Mouse (Mus musculus) intestine, embryonic 16.5 days (tissue): ENCODE measurements around the gene Olfr961. TPM values are rescaled to one million over a fixed set of nuclear protein-coding genes. Genes with fewer than 3 reads are reported as not detected.

Experiments used
- ATAC-seq: fragments of 200-750 bp; cut with Nextera tagmentation; 2 replicates; pipeline ENCODE4 v1.8.0; 2017; ENCODE audit warnings: moderate TSS enrichment, moderate library complexity
- H3K27ac ChIP-seq: fragments of 300-500 bp; sonication (generic); 2 replicates; pipeline ENCODE4 v1.5.1; 2014; ENCODE audit warnings: mild to moderate bottlenecking, low read length
- H3K27me3 ChIP-seq: fragments of 300-500 bp; sonication (generic); replicated peaks from 2 replicates; pipeline ENCODE4 v1.6.1; 2014; ENCODE audit warnings: low read length, control low read depth, mixed read lengths; ENCODE audit not compliant: control insufficient read depth, insufficient read depth
- H3K36me3 ChIP-seq: fragments of 300-500 bp; sonication (generic); 2 replicates; pipeline ENCODE4 v1.6.1; 2014; ENCODE audit warnings: low read length, control low read depth; ENCODE audit not compliant: control insufficient read depth, insufficient read depth
- H3K4me1 ChIP-seq: fragments of 300-500 bp; sonication (generic); 2 replicates; pipeline ENCODE4 v1.6.1; 2014; ENCODE audit warnings: low read length, control low read depth, mixed read lengths; ENCODE audit not compliant: control insufficient read depth, insufficient read depth
- H3K4me2 ChIP-seq: fragments of 300-500 bp; sonication (generic); 2 replicates; pipeline ENCODE4 v1.6.1; 2014; ENCODE audit warnings: low read depth, low read length, control low read depth
- H3K4me3 ChIP-seq: fragments of 300-500 bp; sonication (generic); 2 replicates; pipeline ENCODE4 v1.5.1; 2014; ENCODE audit warnings: mild to moderate bottlenecking, low read length
- H3K9ac ChIP-seq: fragments of 300-500 bp; sonication (generic); 2 replicates; pipeline ENCODE4 v1.6.1; 2014; ENCODE audit warnings: low read depth, low read length
- H3K9me3 ChIP-seq: fragments of 300-500 bp; sonication (generic); 2 replicates; pipeline ENCODE4 v1.6.1; 2016; ENCODE audit warnings: low read length, control low read depth; ENCODE audit not compliant: control insufficient read depth
- WGBS: fragments of 180-500 bp; shearing (Covaris S2); extraction: QIAGEN DNeasy Blood & Tissue Kit; methylation state at CpG from one replicate; pipeline ENCODE4 v1.1.7; 2014; 5-methylcytosine and 5-hydroxymethylcytosine counted together
- polyA plus RNA-seq: library from polyadenylated mRNA; unstranded; fragments of >200 nt; fragmentation: Nextera tagmentation; extraction: Ambion mirVana; gene quantifications from 2 replicates; pipeline ENCODE4 v1.2.1, GENCODE M21; 2015

Olfr961 gene
- polyA plus RNA-seq, 1 experiment from 2014 or later = not detected

DNA sequence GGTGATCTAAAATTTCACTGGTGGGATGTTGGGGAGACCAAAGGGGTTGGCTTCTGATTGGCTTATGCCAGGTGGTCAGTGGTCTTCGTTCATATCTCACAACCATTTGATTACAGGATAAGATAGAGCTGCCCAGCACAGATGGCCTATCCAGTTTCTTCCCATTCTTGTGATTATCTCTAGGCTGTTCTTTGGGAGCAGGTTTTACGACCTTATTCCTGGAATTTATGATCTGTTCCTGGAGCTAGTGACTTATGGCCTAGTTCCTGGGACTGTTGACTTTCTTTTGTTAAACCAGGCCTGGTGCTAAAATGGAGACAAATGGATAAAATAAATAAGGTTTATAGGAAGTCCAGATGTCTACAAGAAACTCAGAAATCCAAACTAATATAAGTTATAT lies 20.2 kb upstream of the Olfr961 start:
- Histone ChIP-seq H3K4me2 (no peak overlapping the region), H3K9me3 (no peaks in the 10 kb centered on the region), H3K4me3 (no peak overlapping the region), H3K36me3 (no peaks in the 10 kb centered on the region), H3K4me1 (no peaks in the 10 kb centered on the region), H3K9ac (no peak overlapping the region), H3K27me3 (no peaks in the 10 kb centered on the region), H3K27ac (no peak overlapping the region)
- 29% methylated on average over 2 of the region's 2 CpGs for WGBS
- ATAC-seq = peak; percentile 81

DNA sequence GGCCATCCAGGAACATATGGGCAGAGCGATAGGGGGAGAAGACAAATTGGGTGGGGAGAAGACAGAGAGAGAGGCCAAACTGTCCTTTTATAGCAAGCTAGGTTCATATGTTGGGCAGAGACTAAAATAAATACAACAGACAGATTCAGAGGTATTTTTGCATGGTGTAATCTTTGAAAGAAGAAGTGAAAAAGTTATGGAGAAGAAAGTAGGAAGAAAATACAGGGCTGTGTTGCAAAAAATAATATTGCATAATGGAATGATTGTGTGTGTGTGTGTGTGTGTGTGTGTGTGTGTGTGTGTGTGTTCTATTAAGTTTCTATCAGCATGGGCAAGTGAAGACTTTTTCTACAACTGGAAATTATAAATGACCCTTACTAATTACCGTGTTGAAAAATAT lies 15.8 kb upstream of the Olfr961 start:
- H3K27me3 ChIP-seq = no peaks in the 10 kb centered on the region
- no peak overlapping the region for H3K27ac ChIP-seq
- H3K9ac ChIP-seq = no peak overlapping the region
- 70% methylated on average over 2 of the region's 2 CpGs for WGBS
- ATAC-seq = no peak
- no peak overlapping the region for H3K4me3 ChIP-seq
- H3K4me2 ChIP-seq = no peak overlapping the region
- no peaks in the 10 kb centered on the region for H3K9me3 ChIP-seq
- H3K36me3 ChIP-seq = no peaks in the 10 kb centered on the region
- H3K4me1 ChIP-seq = no peaks in the 10 kb centered on the region

DNA sequence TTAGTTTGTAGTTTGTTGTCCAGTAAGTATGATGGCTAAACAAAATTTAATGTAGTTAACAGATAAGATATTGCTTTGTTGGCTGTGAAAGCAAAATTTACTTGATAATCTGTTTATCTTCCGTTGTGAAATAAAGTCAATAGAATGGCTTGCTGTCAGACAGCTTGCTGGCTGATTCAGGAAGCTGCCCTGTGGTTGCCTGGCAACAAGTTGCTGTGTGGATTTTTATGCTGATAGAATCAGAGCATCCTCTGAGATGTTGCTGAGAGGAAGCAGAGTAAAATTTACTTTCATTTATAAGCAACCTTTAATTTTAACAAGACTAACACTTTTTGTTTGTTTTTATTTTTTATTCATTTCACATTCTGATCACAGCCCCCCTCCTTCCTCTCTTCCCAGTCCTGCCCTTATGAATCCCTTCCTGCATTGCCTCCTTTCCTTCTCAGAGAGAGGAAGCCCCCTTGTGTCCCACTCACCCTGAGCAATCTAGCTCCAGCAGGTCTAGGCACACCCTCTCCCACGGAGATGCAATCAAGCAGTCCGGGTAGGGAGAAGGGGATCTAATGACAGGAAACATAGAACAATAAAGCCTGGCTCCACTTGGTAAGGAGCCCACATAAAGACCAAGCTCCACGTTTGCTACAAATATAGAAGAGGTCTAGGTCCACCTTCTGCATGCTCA lies 10.8 kb upstream of the Olfr961 start:
- H3K36me3 ChIP-seq = no peaks in the 10 kb centered on the region

DNA sequence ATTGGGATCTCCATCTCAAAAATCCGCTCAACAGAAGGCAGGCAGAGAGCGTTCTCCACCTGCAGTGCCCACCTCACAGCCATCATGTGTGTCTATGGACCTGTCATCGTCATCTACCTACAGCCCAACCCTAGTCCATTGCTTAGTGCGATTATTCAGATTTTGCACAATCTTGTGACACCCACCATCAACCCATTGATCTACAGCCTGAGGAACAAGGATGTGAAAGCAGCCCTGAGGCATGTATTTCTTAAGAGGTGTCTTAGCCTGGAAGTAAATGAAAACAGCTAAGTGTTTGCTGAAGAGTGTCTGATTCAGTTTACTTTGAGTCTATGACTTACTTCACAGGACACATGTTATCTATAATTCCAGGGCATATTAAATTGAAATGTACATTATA lies 2.5 kb downstream of the Olfr961 start:
- Histone ChIP-seq H3K27ac (no peak overlapping the region), H3K9ac (no peak overlapping the region), H3K4me2 (no peak overlapping the region), H3K4me1 (no peaks in the 10 kb centered on the region), H3K36me3 (no peaks in the 10 kb centered on the region), H3K9me3 (no peaks in the 10 kb centered on the region), H3K4me3 (no peak overlapping the region), H3K27me3 (no peaks in the 10 kb centered on the region)
- 91% methylated on average over 4 of the region's 4 CpGs for WGBS
- no peak for ATAC-seq

More for the DNA sequence above, 10.8 kb upstream of the Olfr961 start:
- no peaks in the 10 kb centered on the region for H3K4me1 ChIP-seq
- H3K9ac ChIP-seq = no peak overlapping the region
- WGBS = 25% methylated on average over 4 of the region's 4 CpGs
- no peaks in the 10 kb centered on the region for H3K27me3 ChIP-seq
- H3K4me3 ChIP-seq = no peak overlapping the region
- no peak overlapping the region for H3K27ac ChIP-seq
- H3K9me3 ChIP-seq = no peaks in the 10 kb centered on the region
- no peak overlapping the region for H3K4me2 ChIP-seq
- no peak for ATAC-seq

DNA sequence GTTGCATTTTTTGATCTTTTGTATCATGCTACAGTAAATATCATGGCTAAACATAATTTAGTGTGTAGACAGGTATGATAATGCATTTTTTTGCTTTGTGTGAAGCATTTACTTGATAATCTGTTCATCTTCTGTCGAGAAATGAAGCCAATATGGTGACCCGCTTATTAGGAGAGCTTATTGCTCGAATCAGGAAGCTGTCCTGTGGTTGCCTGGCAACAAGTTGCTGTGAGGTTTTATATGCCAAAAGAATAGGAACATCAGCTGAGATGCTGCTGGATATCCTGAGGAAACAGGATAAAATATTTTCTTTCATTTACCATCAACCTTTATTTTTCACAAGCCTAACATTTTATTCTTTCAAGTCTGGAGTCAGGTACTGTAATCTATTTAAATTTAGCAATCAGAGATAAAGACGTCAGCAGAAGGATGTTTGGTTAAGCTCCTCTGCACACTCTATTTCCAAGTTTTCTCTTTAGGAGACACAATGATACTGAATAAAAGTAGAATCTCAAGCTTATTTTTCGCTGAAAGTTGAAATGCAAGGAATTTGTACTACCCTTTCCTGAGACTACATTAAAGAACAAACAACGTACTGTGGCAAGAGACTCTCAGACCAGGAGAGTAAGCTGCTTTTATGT lies 10.0 kb downstream of the Olfr961 start:
- 57% methylated on average over 6 of the region's 6 CpGs for WGBS
- Histone ChIP-seq H3K27me3 (no peaks in the 10 kb centered on the region), H3K9me3 (no peaks in the 10 kb centered on the region), H3K9ac (no peak overlapping the region), H3K36me3 (no peaks in the 10 kb centered on the region), H3K4me1 (no peaks in the 10 kb centered on the region), H3K4me2 (no peak overlapping the region), H3K27ac (no peak overlapping the region), H3K4me3 (no peak overlapping the region)
- ATAC-seq = no peak

DNA sequence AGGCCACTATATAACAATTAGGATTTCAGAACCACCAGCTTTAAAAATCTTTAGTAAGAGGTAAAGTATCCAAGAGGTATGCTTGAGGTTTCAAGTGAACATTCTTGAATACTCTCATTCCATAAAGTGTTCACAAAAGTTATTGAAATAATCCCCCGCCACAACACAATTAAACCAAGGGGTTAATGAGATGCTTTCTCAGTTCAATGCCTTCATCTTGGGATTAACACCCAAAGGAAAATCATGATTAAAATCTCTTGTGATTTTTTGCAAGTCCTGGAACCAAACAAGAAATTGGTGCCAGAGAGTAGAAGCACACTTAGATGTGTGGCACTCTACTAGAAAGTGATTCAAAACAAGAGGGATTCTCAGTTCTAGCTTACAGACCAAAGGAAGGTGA lies 22.0 kb downstream of the Olfr961 start, which contains the start of gene Olfr963:
Gene Olfr963 (plus strand): TSS at position 301 of the 400 bp plus-strand sequence.
- no peaks in the 10 kb centered on the region for H3K4me1 ChIP-seq
- WGBS = 84% methylated on average over 1 of the region's 1 CpGs

DNA sequence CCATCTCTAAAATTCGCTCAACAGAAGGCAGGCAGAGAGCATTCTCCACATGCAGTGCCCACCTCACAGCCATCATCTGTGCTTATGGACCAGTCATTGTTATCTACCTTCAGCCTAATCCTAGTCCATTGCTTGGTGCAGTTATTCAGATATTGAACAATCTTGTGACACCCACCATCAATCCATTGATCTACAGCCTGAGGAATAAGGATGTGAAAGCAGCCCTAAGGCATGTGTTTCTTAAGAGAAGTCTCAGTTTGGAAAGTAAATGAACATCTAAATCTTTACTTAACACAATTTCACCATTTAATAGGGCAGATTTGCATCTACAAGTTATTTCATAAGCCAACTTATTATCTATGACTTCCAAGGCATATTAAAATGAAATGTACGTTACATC lies 24.8 kb downstream of the Olfr961 start:
- H3K27me3 ChIP-seq = no peaks in the 10 kb centered on the region
- H3K36me3 ChIP-seq = no peaks in the 10 kb centered on the region
- WGBS = 73% methylated on average over 2 of the region's 2 CpGs
- no peak overlapping the region for H3K27ac ChIP-seq
- H3K9me3 ChIP-seq = no peaks in the 10 kb centered on the region
- no peak overlapping the region for H3K4me2 ChIP-seq
- ATAC-seq = no peak
- no peak overlapping the region for H3K9ac ChIP-seq
- H3K4me1 ChIP-seq = no peaks in the 10 kb centered on the region
- no peak overlapping the region for H3K4me3 ChIP-seq

More for the DNA sequence above, 22.0 kb downstream of the Olfr961 start, which contains the start of gene Olfr963:
- Histone ChIP-seq H3K9me3 (no peaks in the 10 kb centered on the region), H3K36me3 (no peaks in the 10 kb centered on the region), H3K4me3 (no peak within 1 kb of the TSS), H3K27me3 (no peaks in the 10 kb centered on the region), H3K4me2 (no peak within 1 kb of the TSS), H3K9ac (no peak within 1 kb of the TSS), H3K27ac (no peak within 1 kb of the TSS)
- no peak for ATAC-seq

DNA sequence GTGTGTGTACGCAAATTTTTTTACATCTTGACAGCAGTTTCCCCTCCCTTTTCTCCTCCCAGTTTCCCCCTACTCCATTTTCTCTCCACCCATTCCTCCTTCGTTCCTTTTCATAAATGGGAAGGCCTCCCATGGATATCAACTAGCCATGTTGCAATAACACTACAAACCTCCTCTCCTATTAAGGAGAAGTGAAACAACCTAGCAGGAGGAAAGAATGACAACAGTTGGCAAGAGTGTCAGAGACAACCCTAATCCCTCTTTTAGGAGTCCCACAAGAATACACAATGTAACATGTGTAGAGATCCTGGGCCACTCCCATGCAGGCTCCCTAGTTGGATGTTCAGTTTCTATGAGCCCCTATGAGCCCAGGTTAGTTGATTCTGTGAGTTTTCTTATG lies 29.9 kb downstream of the Olfr961 start:
- Histone ChIP-seq H3K9me3 (no peaks in the 10 kb centered on the region), H3K27ac (no peak overlapping the region), H3K36me3 (no peaks in the 10 kb centered on the region), H3K4me2 (no peak overlapping the region), H3K4me1 (no peaks in the 10 kb centered on the region), H3K4me3 (no peak overlapping the region), H3K27me3 (no peaks in the 10 kb centered on the region), H3K9ac (no peak overlapping the region)
- no peak for ATAC-seq
- 78% methylated on average over 2 of the region's 2 CpGs for WGBS

DNA sequence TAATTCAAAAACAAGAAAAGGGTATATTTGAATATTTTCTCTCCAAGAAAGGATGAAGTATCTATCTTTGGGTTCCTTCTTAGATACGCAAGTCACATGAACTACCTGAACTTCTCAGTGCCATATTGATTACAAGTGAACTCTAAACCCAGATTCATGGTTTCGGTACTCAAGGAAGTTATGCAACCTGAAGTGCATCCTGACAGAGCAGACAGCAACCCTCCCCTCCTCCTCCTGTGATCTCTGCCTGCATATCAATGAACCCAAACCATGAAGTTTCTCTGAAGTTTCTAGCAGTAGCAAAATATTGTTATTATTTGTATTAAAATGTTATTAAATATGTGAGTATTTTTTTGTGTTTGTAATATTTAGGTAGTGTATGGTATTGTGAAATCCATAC lies 33.7 kb downstream of the Olfr961 start:
- H3K4me1 ChIP-seq = no peaks in the 10 kb centered on the region
- H3K27me3 ChIP-seq = no peaks in the 10 kb centered on the region
- no peaks in the 10 kb centered on the region for H3K9me3 ChIP-seq
- no peaks in the 10 kb centered on the region for H3K36me3 ChIP-seq
- no peak for ATAC-seq
- H3K4me3 ChIP-seq = no peak overlapping the region
- H3K9ac ChIP-seq = no peak overlapping the region
- no peak overlapping the region for H3K4me2 ChIP-seq
- WGBS = 92% methylated on average over 2 of the region's 2 CpGs
- H3K27ac ChIP-seq = no peak overlapping the region
